Comparison of ENCODE assay signal across 16 mouse cellular contexts in the genomic region with DNA sequence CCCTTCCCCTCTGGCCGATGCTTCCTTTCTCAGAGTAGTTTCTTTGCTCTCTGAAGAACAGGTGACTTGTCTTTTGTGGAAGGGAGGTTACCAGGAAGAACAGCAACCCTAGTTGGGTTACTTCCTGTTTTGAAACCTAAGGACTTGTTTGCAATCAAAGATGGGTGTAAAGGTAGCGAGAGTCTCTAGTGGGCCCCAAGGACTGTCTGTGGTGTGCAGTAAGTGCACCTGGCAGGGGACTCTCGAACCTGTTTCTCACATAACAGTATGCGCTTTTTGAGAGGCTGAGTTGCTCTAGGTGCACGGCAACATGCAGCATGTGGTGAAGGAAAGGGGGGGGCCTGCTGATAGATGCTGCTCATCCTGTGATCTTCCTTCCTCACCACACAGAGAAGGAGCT. TPM values are rescaled to one million over a fixed set of nuclear protein-coding genes. Genes with fewer than 3 reads are reported as not detected.
DNase-seq lines count a peak whose midpoint lies in the region; ATAC-seq and TF ChIP-seq lines count a peak whose summit lies in the region.
"Had no signal": no experiment of that assay in that cellular context is flagged by ENCODE, and none has a peak within 500 bp of the region (broad histone marks: within the 10 kb centered on the region; RNA-seq: fewer than 3 reads in every experiment).

No protein-coding gene starts in this region.

- H3K9me3 ChIP-seq in heart, embryonic 10.5 days: no peaks in the 10 kb centered on the region
- H3K9me3 ChIP-seq in liver, embryonic 16.5 days (replicated peaks; ENCODE audit: control insufficient read depth, low read length): no peaks in the 10 kb centered on the region
- no peaks in the 10 kb centered on the region for H3K9me3 ChIP-seq in intestine, embryonic 15.5 days
- H3K9me3 ChIP-seq: embryonic facial prominence, embryonic 12.5 days; forebrain, embryonic 15.5 days had no signal

- peak overlapping the region; percentile 19 for H3K9ac ChIP-seq in liver, embryonic 16.5 days (ENCODE audit: low read depth, low read length)
- H3K9ac ChIP-seq in intestine, embryonic 15.5 days: no peak overlapping the region
- H3K9ac ChIP-seq: embryonic facial prominence, embryonic 12.5 days; forebrain, embryonic 15.5 days had no signal

- no peak overlapping the region for H3K4me3 ChIP-seq in heart, embryonic 10.5 days
- H3K4me3 ChIP-seq in testis, adult 2 months (ENCODE audit: control insufficient read depth, low read depth, low read length): peak overlapping the region; percentile 80
- no peak overlapping the region for H3K4me3 ChIP-seq in liver, embryonic 16.5 days (ENCODE audit: low read depth, low read length)
- no peak overlapping the region for H3K4me3 ChIP-seq in intestine, embryonic 15.5 days (replicated peaks)
- H3K4me3 ChIP-seq: embryonic facial prominence, embryonic 12.5 days; forebrain, embryonic 15.5 days; layer of hippocampus, adult 2 months had no signal

- no peak for DNase-seq in heart, embryonic 10.5 days (ENCODE audit: low spot score)
- no peak for DNase-seq in heart, adult 8-10 months (ENCODE audit: low spot score)
- DNase-seq in testis, postnatal 10 days (ENCODE audit: low spot score): no peak
- peak; percentile 30 to 31 for DNase-seq in thymus, postnatal 36 days
- DNase-seq in cerebellum, adult 11 months: no peak
- DNase-seq: adrenal gland, postnatal 14 days; cerebellum, adult 11-12 months; kidney, adult 18-20 months; lung, postnatal 10 days had no signal

- no peaks in the 10 kb centered on the region for H3K27me3 ChIP-seq in heart, embryonic 10.5 days (ENCODE audit: insufficient read depth, poor library complexity, severe bottlenecking)
- H3K27me3 ChIP-seq in testis, adult 2 months (ENCODE audit: control insufficient read depth, insufficient read depth, low read length): no peaks in the 10 kb centered on the region
- H3K27me3 ChIP-seq in liver, embryonic 16.5 days (ENCODE audit: control insufficient read depth, insufficient read depth, low read depth, low read length): no peaks in the 10 kb centered on the region
- H3K27me3 ChIP-seq in intestine, embryonic 15.5 days (replicated peaks): no peaks in the 10 kb centered on the region
- H3K27me3 ChIP-seq: embryonic facial prominence, embryonic 12.5 days; forebrain, embryonic 15.5 days; Patski had no signal

- 83% methylated on average over 5 of the region's 5 CpGs for WGBS in heart, embryonic 10.5 days
- 52% methylated on average over 5 of the region's 5 CpGs for WGBS in liver, embryonic 16.5 days (ENCODE audit: insufficient replicate concordance)
- WGBS in intestine, embryonic 15.5 days: 89% methylated on average over 5 of the region's 5 CpGs

- peak overlapping the region; percentile 62; the same call in 1 of the 2 replicates for H3K27ac ChIP-seq in heart, embryonic 10.5 days
- peak overlapping the region; percentile 29 for H3K27ac ChIP-seq in testis, adult 2 months (ENCODE audit: control insufficient read depth, insufficient read depth, low read depth, low read length)
- H3K27ac ChIP-seq in liver, embryonic 16.5 days (ENCODE audit: low read length): peak overlapping the region; percentile 93
- no peak overlapping the region for H3K27ac ChIP-seq in intestine, embryonic 15.5 days
- H3K27ac ChIP-seq: embryonic facial prominence, embryonic 12.5 days; forebrain, embryonic 15.5 days; layer of hippocampus, adult 2 months had no signal

- H3K4me2 ChIP-seq in liver, embryonic 16.5 days (ENCODE audit: low read depth, low read length): peak overlapping the region; percentile 43
- H3K4me2 ChIP-seq in intestine, embryonic 15.5 days (replicated peaks): no peak overlapping the region
- H3K4me2 ChIP-seq: embryonic facial prominence, embryonic 12.5 days; forebrain, embryonic 15.5 days had no signal

- TF ChIP-seq POLR2A in testis, adult 2 months (IDR thresholded peaks at IDR 0.05; ENCODE audit: control insufficient read depth, low read depth, low read length): no peak

- no peaks in the 10 kb centered on the region for H3K36me3 ChIP-seq in heart, embryonic 10.5 days
- H3K36me3 ChIP-seq in testis, adult 2 months (ENCODE audit: control insufficient read depth, insufficient read depth, low read length): no peaks in the 10 kb centered on the region
- H3K36me3 ChIP-seq in liver, embryonic 16.5 days (ENCODE audit: control insufficient read depth, insufficient read depth): no peaks in the 10 kb centered on the region
- H3K36me3 ChIP-seq in intestine, embryonic 15.5 days: no peaks in the 10 kb centered on the region
- H3K36me3 ChIP-seq: embryonic facial prominence, embryonic 12.5 days; forebrain, embryonic 15.5 days had no signal

- no peak for ATAC-seq in liver, embryonic 16.5 days (ENCODE audit: low read depth)
- ATAC-seq in intestine, embryonic 15.5 days: no peak
- ATAC-seq: forebrain, embryonic 15.5 days; Patski had no signal

- TF ChIP-seq CTCF in testis, adult 2 months (IDR thresholded peaks at IDR 0.05; ENCODE audit: control insufficient read depth, insufficient read depth, insufficient replicate concordance, low read depth, low read length): no peak

- peaks cover 48% of the 10 kb centered on the region for H3K4me1 ChIP-seq in heart, embryonic 10.5 days
- no peaks in the 10 kb centered on the region for H3K4me1 ChIP-seq in testis, adult 2 months (ENCODE audit: control insufficient read depth, insufficient read depth, low read length)
- H3K4me1 ChIP-seq in liver, embryonic 16.5 days (ENCODE audit: control insufficient read depth, low read depth, low read length): peaks cover 82% of the 10 kb centered on the region
- peaks cover 13% of the 10 kb centered on the region; the same call in 1 of the 2 replicates for H3K4me1 ChIP-seq in intestine, embryonic 15.5 days (replicated peaks)

RNA-seq across cellular contexts. Expression of gene Cpeb4, which starts 40.0 kb away (rescaled TPM):
- 5.4 and 8.3 TPM in 2 replicates for polyA plus RNA-seq in heart, embryonic 10.5 days (2016; fragmentation: Nextera tagmentation; extraction: Ambion mirVana)
- total RNA-seq in heart, adult 8-10 months (2022): 100 to 1,000 TPM in 1 of 4 experiments, 10 to 100 TPM in 3; 71.7 to 102 (median 85.1) TPM
- polyA plus RNA-seq in testis, adult 2 months (2012; rRNA removed): 23.6 and 28.8 TPM in 2 replicates
- polyA plus RNA-seq in liver, embryonic 16.5 days (2015; fragmentation: Nextera tagmentation; extraction: Ambion mirVana): 20.8 and 21.0 TPM in 2 replicates
- polyA plus RNA-seq in intestine, embryonic 15.5 days (2015; fragmentation: Nextera tagmentation; extraction: Ambion mirVana): 4.2 and 4.3 TPM in 2 replicates

Comparison
In these comparisons a context has a peak if more than half of its experiments do, and no peak if none do; other contexts are left out.
1. DNase-seq: peak in thymus, postnatal 36 days (2 of 2); none in heart, embryonic 10.5 days (single experiment), heart, adult 8-10 months (single experiment), testis, postnatal 10 days (single experiment) and cerebellum, adult 11 months (single experiment).